Mouse (Mus musculus) effector memory CD4-positive, alpha-beta T cell, adult 5 months (primary cell): ENCODE measurements around the gene Olfr1177-ps. TPM values are rescaled to one million over a fixed set of nuclear protein-coding genes. Genes with fewer than 3 reads are reported as not detected.

Source experiments
- polyA plus RNA-seq: library from polyadenylated mRNA; unstranded; fragments of 100-300 nt; shearing (Covaris generic); gene quantifications from one replicate; pipeline ENCODE4 v1.2.1, GENCODE M21; 2017

Olfr1177-ps gene
- not detected for polyA plus RNA-seq

DNA sequence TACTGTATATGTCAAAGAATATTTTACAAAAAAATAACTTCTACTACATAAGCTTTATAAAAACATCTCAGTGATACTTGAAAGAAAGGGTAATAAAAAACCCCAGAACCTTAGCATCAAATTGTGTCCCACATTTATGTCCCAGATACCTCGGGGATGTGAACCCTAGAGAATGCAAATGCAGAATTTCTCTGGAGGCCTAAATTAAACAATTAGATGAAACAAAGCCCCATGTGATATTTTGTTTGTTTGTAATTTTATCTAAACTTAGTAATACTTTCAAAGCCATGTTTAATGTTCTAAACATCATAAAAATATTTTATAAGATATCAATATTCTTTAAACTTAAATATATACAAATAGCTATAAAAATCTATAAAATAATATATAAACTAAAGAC lies at the start of gene Olfr1177-ps:
Gene Olfr1177-ps, minus strand, starts transcription at position 101 of the 400 bp plus-strand sequence.

DNA sequence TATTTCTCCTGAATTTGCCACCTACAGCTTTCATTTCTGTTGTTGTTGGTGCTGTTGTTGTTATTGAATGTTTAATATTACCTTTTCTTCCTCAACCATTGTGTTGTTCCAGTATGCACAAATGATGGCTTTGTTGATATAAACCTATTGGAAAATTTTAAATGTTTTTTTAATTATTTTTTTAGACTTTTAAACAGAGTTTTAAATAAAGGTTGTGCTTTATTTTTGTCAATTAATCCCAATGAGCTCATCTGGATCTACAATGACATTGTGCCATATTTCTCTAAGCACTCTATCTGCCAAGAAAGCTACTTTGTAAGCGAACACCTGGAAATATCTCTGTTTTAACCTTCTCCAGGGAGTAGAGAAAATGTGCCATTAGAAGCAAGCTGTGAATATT lies 40.5 kb upstream of the Olfr1177-ps start, which contains the start of gene Olfr1178:
Gene Olfr1178, plus strand, starts transcription at position 301 of the 400 bp plus-strand sequence.

DNA sequence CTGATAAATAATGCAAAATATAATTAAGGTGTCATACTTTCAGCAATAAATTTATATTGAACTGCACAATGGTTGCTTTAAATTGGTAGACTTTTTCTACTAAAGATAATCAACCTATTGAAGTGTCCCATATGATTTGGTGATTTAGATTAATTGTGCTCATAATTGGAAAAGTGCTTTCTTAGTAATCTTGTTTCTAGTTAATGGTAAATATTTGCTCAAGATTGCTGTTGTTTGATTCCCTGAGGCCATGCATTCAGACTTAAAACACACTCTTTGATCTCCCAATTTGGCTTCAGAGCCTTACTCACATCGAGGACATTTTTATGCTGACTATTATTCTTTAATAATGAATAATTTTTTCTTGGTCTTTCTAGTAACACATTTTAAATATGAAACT lies 9.9 kb downstream of the Olfr1177-ps start, which contains the start of gene Olfr1176:
Gene Olfr1176, plus strand, starts transcription at position 301 of the 400 bp plus-strand sequence.

DNA sequence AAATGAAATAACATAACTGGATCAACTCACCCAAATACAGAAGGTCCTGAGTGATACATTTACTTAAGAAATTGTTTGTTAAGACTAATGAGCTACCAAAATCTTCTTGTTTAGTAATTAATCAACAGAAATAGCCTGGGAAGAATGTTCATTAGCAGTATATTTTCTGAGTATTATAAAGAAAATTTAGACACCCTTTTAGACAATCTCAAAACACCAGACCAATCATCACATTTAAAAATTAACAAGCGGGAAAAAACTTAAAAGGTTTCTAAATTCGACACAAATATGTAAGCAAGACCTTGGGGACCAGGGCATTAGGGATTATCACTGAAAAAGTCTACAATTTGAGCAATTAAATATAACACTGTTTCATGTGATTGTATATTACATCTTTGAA lies 19.2 kb downstream of the Olfr1177-ps start, which contains the start of gene Olfr1175-ps:
Gene Olfr1175-ps, minus strand, starts transcription at position 101 of the 400 bp plus-strand sequence.

DNA sequence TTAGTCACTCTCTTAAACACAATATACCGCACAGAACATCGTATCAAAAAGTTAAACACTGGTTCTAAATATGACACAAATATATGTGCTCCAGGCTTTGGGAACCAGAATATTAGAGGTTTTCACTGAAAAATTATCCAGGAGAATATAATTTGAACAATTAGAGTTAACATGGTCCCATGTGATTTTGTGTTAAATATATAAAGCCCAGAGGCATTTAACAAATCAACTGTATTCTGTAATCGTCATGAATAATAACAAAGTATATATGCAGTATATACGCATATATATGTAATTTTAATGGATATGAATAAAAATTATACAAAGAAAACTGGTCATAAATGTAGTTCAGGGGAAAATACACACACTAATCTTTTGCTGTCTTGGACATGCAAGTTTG lies 31.3 kb downstream of the Olfr1177-ps start, which contains the start of gene Olfr1174-ps:
Gene Olfr1174-ps, minus strand, starts transcription at position 101 of the 400 bp plus-strand sequence.

Other genes starting within 250 kb of the Olfr1177-ps start
- not detected for gene Olfr1166, start 218.2 kb downstream of the Olfr1177-ps start, polyA plus RNA-seq
- not detected for gene Olfr1167, start 191.3 kb downstream of the Olfr1177-ps start, polyA plus RNA-seq
- gene Olfr1168, start 164.6 kb downstream of the Olfr1177-ps start, polyA plus RNA-seq = not detected
- gene Olfr1170, start 118.2 kb downstream of the Olfr1177-ps start, polyA plus RNA-seq = not detected
- not detected for gene Olfr1173, start 66.6 kb downstream of the Olfr1177-ps start, polyA plus RNA-seq
- not detected for gene Olfr1174-ps, start 31.4 kb downstream of the Olfr1177-ps start, polyA plus RNA-seq
- gene Olfr1175-ps, start 19.3 kb downstream of the Olfr1177-ps start, polyA plus RNA-seq = not detected
- gene Olfr1176, start 9.8 kb downstream of the Olfr1177-ps start, polyA plus RNA-seq = not detected
- gene Olfr1178, start 40.6 kb upstream of the Olfr1177-ps start, polyA plus RNA-seq = not detected
- gene Olfr1179, start 60.0 kb upstream of the Olfr1177-ps start, polyA plus RNA-seq = not detected
- gene Olfr1180, start 72.7 kb upstream of the Olfr1177-ps start, polyA plus RNA-seq = not detected
- not detected for gene Olfr1181, start 79.7 kb upstream of the Olfr1177-ps start, polyA plus RNA-seq
- not detected for gene Gm13757, start 102.6 kb upstream of the Olfr1177-ps start, polyA plus RNA-seq
- gene Olfr1183, start 108.4 kb upstream of the Olfr1177-ps start, polyA plus RNA-seq = not detected
- gene Olfr1184, start 137.1 kb upstream of the Olfr1177-ps start, polyA plus RNA-seq = 0.37 TPM
- not detected for gene Olfr1185-ps1, start 146.8 kb upstream of the Olfr1177-ps start, polyA plus RNA-seq
- gene Olfr1186, start 172.1 kb upstream of the Olfr1177-ps start, polyA plus RNA-seq = not detected
- gene Olfr1188, start 210.4 kb upstream of the Olfr1177-ps start, polyA plus RNA-seq = not detected
- gene Olfr1189, start 240.0 kb upstream of the Olfr1177-ps start, polyA plus RNA-seq = not detected